Comparison of ENCODE assay signal across 16 mouse cellular contexts in the genomic region with DNA sequence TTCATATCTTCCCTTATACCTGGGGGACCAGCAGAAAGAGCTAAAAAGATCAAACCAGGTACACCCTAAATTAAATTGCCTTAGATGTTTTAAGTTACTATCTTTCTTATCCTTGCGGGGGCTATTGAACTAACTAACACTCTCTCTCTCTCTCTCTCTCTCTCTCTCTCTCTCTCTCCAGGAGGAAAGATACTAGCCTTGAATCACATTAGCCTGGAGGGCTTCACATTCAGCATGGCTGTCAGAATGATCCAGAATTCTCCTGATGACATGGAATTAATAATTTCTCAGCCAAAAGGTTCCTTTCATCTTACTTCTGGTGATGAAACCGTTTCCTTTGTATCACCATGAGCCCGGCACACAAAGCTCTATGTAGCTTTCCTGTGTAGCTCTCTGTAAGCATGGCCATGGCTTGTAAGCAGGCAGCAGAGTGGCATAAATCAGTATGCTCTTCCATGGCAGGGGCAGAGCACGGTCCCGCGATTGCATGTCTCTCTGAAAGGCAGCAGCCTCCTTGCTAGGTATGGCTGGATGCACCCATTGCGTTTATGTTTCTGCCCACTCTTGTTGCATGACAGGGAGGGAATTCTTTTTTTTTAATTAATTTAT. TPM values are rescaled to one million over a fixed set of nuclear protein-coding genes. Genes with fewer than 3 reads are reported as not detected.
"Had no signal": no experiment of that assay in that cellular context is flagged by ENCODE, and none has a peak within 500 bp of the region (broad histone marks: within the 10 kb centered on the region; RNA-seq: fewer than 3 reads in every experiment).

No protein-coding gene starts in this region.

- H3K4me3 ChIP-seq: intestine, embryonic 15.5 days; limb, embryonic 15.5 days; liver, embryonic 12.5 days; midbrain, embryonic 12.5 days had no signal

- H3K4me2 ChIP-seq: intestine, embryonic 15.5 days; limb, embryonic 15.5 days; liver, embryonic 12.5 days; lung, embryonic 14.5 days; midbrain, embryonic 12.5 days had no signal

- H3K36me3 ChIP-seq: intestine, embryonic 15.5 days; limb, embryonic 15.5 days; liver, embryonic 12.5 days; midbrain, embryonic 12.5 days had no signal

- H3K27me3 ChIP-seq: intestine, embryonic 15.5 days; limb, embryonic 15.5 days; liver, embryonic 12.5 days; midbrain, embryonic 12.5 days had no signal

- H3K9me3 ChIP-seq: intestine, embryonic 15.5 days; limb, embryonic 15.5 days; liver, embryonic 12.5 days; midbrain, embryonic 12.5 days had no signal

- H3K4me1 ChIP-seq: intestine, embryonic 15.5 days; limb, embryonic 15.5 days; liver, embryonic 12.5 days; midbrain, embryonic 12.5 days had no signal

- DNase-seq: kidney, adult 2 months; kidney, postnatal 36 days; layer of hippocampus, adult 9-11 months; layer of hippocampus, postnatal 36 days; lung, embryonic 14.5 days; lung, postnatal 10 days; lung, postnatal 4 days; right cerebral cortex, postnatal 25 days; thymus, postnatal 14 days had no signal

- ATAC-seq: intestine, embryonic 15.5 days; liver, embryonic 12.5 days had no signal

- H3K27ac ChIP-seq: intestine, embryonic 15.5 days; limb, embryonic 15.5 days; liver, embryonic 12.5 days; midbrain, embryonic 12.5 days; stomach, postnatal 0 days had no signal

- H3K9ac ChIP-seq: intestine, embryonic 15.5 days; limb, embryonic 15.5 days; liver, embryonic 12.5 days; lung, embryonic 14.5 days; midbrain, embryonic 12.5 days had no signal

RNA-seq across cellular contexts. Expression of gene Ptpn20, which starts 49.3 kb away (rescaled TPM):
- total RNA-seq: megakaryocyte, adult 5-6 weeks; neutrophil, adult 5-6 weeks had no signal
- polyA plus RNA-seq: kidney, adult 2 months had no signal
